Mouse (Mus musculus) MEL (cell line): ENCODE measurements around the gene Tmem120a. TPM values are rescaled to one million over a fixed set of nuclear protein-coding genes. Genes with fewer than 3 reads are reported as not detected.

Experiments used
- DNase-seq: peaks from one replicate; pipeline ENCODE4 v3.0.0; 2011; ENCODE audit warnings: low read depth, low spot score
- H3K27ac ChIP-seq: 2 replicates; pipeline ENCODE4 v1.5.1; 2012; ENCODE audit warnings: low read depth, mild to moderate bottlenecking, control low read depth, low read length, moderate library complexity; ENCODE audit not compliant: control insufficient read depth
- H3K27me3 ChIP-seq, 2 experiments: fragments of 150-350 bp in 1 of 2; sonication (generic) in 1 of 2; 2 replicates each; pipeline ENCODE4 v1.6.1; 2012; ENCODE audit warnings: low read length in 2 of 2, mild to moderate bottlenecking in 2 of 2, improper control_type of control experiment in 1 of 2, moderate library complexity in 1 of 2; ENCODE audit not compliant: insufficient read depth in 2 of 2, control insufficient read depth in 1 of 2
- H3K36me3 ChIP-seq, 2 experiments: 2 replicates each; pipeline ENCODE4 v1.6.1; 2012 to 2014; ENCODE audit warnings: low read length in 2 of 2, improper control_type of control experiment in 1 of 2, inconsistent platforms in 1 of 2, mild to moderate bottlenecking in 1 of 2; ENCODE audit not compliant: insufficient read depth in 2 of 2, control insufficient read depth in 1 of 2
- H3K4me1 ChIP-seq, 2 experiments: fragments of 150-350 bp in 1 of 2; sonication (generic) in 1 of 2; 2 replicates each; pipeline ENCODE4 v1.6.1; 2012; ENCODE audit warnings: low read length in 2 of 2, improper control_type of control experiment in 1 of 2, mild to moderate bottlenecking in 1 of 2; ENCODE audit not compliant: insufficient read depth in 2 of 2, control insufficient read depth in 1 of 2
- H3K4me3 ChIP-seq, 2 experiments: fragments of 150-350 bp in 1 of 2; sonication (generic) in 1 of 2; 2 replicates each; pipeline ENCODE4 v1.5.1; 2012; ENCODE audit warnings: low read depth in 2 of 2, low read length in 2 of 2, mild to moderate bottlenecking in 2 of 2, moderate library complexity in 2 of 2, control low read depth in 1 of 2, improper control_type of control experiment in 1 of 2; ENCODE audit not compliant: control insufficient read depth in 1 of 2, insufficient read depth in 1 of 2
- H3K79me2 ChIP-seq: 2 replicates; pipeline ENCODE4 v1.6.1; 2012; ENCODE audit warnings: mild to moderate bottlenecking, low read length, moderate library complexity; ENCODE audit not compliant: control insufficient read depth, poor library complexity, insufficient read depth
- H3K9ac ChIP-seq: 2 replicates; pipeline ENCODE4 v1.6.1; 2012; ENCODE audit warnings: low read depth, mild to moderate bottlenecking, control low read depth, low read length, moderate library complexity; ENCODE audit not compliant: control insufficient read depth, poor library complexity, severe bottlenecking
- H3K9me3 ChIP-seq: fragments of 150-350 bp; sonication (generic); replicated peaks from 2 replicates; pipeline ENCODE4 v1.6.1; 2012; ENCODE audit warnings: mild to moderate bottlenecking, low read length, improper control_type of control experiment, moderate library complexity; ENCODE audit not compliant: insufficient read depth
- E2F4 ChIP-seq: IDR thresholded peaks from 2 replicates; pipeline ENCODE4 v1.6.1; 2011; ENCODE audit warnings: low read depth, low read length, improper control_type of control experiment, borderline replicate concordance
- EP300 ChIP-seq, 2 experiments: IDR thresholded peaks; 2 replicates each; pipeline ENCODE4 v1.6.1; 2011; ENCODE audit warnings: improper control_type of control experiment in 2 of 2, low read length in 2 of 2, low read depth in 1 of 2, mild to moderate bottlenecking in 1 of 2
- ETS1 ChIP-seq: IDR thresholded peaks from 2 replicates; pipeline ENCODE4 v1.6.1; 2012; ENCODE audit warnings: low read depth, mild to moderate bottlenecking, inconsistent platforms, low read length, improper control_type of control experiment, moderate library complexity
- GABPA ChIP-seq: IDR thresholded peaks from 2 replicates; pipeline ENCODE4 v1.6.1; 2012; ENCODE audit warnings: low read depth, mild to moderate bottlenecking, inconsistent platforms, low read length, improper control_type of control experiment, moderate library complexity
- GATA1 ChIP-seq: IDR thresholded peaks from 2 replicates; pipeline ENCODE4 v1.6.1; 2011; ENCODE audit warnings: low read depth, low read length, improper control_type of control experiment
- HCFC1 ChIP-seq: IDR thresholded peaks from 2 replicates; pipeline ENCODE4 v1.6.1; 2012; ENCODE audit warnings: low read depth, mild to moderate bottlenecking, inconsistent platforms, low read length, improper control_type of control experiment, moderate library complexity
- MEF2A ChIP-seq: IDR thresholded peaks from 2 replicates; pipeline ENCODE4 v1.6.1; 2014; ENCODE audit warnings: low read depth, mild to moderate bottlenecking, inconsistent platforms, low read length, improper control_type of control experiment; ENCODE audit not compliant: poor library complexity, insufficient replicate concordance, severe bottlenecking; ENCODE audit errors: extremely low read depth
- MYC ChIP-seq: IDR thresholded peaks from 2 replicates; pipeline ENCODE4 v1.6.1; 2011; ENCODE audit warnings: low read depth, mild to moderate bottlenecking, low read length, improper control_type of control experiment, moderate library complexity
- RCOR1 ChIP-seq: IDR thresholded peaks from 2 replicates; pipeline ENCODE4 v1.6.1; 2012; ENCODE audit warnings: low read depth, mild to moderate bottlenecking, inconsistent platforms, low read length, improper control_type of control experiment
- SIN3A ChIP-seq: IDR thresholded peaks from 2 replicates; pipeline ENCODE4 v1.6.1; 2012; ENCODE audit warnings: low read length, improper control_type of control experiment, inconsistent platforms
- TCF12 ChIP-seq: IDR thresholded peaks from 2 replicates; pipeline ENCODE4 v1.6.1; 2014; ENCODE audit warnings: low read depth, mild to moderate bottlenecking, inconsistent platforms, low read length, improper control_type of control experiment, moderate library complexity
- ZNF384 ChIP-seq: IDR thresholded peaks from 2 replicates; pipeline ENCODE4 v1.6.1; 2012; ENCODE audit warnings: low read depth, mild to moderate bottlenecking, inconsistent platforms, low read length, improper control_type of control experiment
- polyA plus RNA-seq, 2 experiments: library from polyadenylated mRNA; stranded (reverse) in 1 of 2; unstranded in 1 of 2; fragments of >175 nt in 1 of 2; fragments of >200 nt in 1 of 2; gene quantifications; 2 replicates each; pipeline versions ENCODE4 v1.2.1 to v1.2.4; 2012; ENCODE audit warnings: low replicate concordance in 2 of 2, low read depth in 1 of 2; ENCODE audit not compliant: insufficient read length in 2 of 2, insufficient read depth in 1 of 2, missing spikeins in 1 of 2
- total RNA-seq: library from RNA; depleted of rRNA; stranded (reverse); fragments of 300-350 nt; gene quantifications from 2 replicates; pipeline ENCODE4 v1.2.3, GENCODE M21; 2012

Tmem120a gene
- total and polyA plus RNA-seq, 3 experiments = 19.6 to 38.8 TPM; not detected in 1

DNA sequence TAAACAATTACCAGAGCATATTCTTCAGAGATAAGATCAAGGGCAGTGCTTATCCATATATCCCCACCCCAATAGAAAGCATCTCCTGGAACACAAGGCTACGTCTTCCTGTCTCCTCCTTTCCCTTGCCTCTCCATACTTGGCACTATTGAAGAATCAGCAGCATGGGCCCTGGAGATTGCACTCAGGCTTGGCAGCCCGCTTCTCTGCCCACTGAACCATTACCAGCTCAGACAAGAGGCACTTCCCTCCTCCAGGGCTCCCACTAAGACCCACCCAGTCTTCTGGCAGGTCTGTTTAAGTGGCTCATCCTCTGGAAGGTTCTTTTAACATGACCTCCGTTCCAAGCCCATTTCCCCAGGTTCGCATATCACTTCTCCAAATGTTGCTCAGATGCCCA is 32.3 kb upstream of the Tmem120a start (continued):
- no peak for TF ChIP-seq EP300 (IDR thresholded peaks at IDR 0.05; ENCODE audit: low read depth in 1 of 2, low read length in 2 of 2)

DNA sequence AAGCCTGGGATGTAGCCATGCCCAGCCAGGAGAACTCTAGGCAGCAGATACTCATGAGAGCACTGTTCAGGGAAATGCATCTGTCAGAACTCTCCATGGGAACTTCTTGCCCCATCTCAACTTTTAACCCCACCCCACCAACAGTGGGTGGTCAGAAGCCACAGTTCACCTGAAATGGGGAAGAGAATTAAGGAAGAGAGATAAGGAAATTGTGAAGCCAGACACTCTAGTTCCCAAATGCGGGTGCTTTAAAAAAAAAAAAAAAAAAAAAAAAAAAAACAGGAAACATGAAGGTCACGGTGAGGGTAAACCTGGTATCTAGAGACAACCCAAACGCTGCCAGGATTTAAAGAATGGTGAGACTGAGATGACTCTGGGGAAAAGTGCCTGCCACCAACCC is 28.3 kb upstream of the Tmem120a start:
- DNase-seq = peak; percentile 52
- no peaks in the 10 kb centered on the region for H3K9me3 ChIP-seq
- TF ChIP-seq SIN3A = no peak; the same call in 1 of the 2 replicates
- TF ChIP-seq E2F4 = no peak
- TF ChIP-seq ZNF384 = peak; percentile 98
- TF ChIP-seq ETS1 = peak; percentile 64; the same call in 1 of the 2 replicates
- TF ChIP-seq RCOR1 = no peak; the same call in 1 of the 2 replicates
- TF ChIP-seq TCF12 = no peak
- peak; percentile 48 to 71; a peak in 3 of 4 replicates for TF ChIP-seq EP300 (IDR thresholded peaks at IDR 0.05; ENCODE audit: low read depth in 1 of 2, low read length in 2 of 2)
- no peak for TF ChIP-seq GABPA
- TF ChIP-seq GATA1 = peak; percentile 59; the same call in 1 of the 2 replicates
- TF ChIP-seq MYC = no peak
- TF ChIP-seq, all 39 proteins: peak for 4
- Histone ChIP-seq H3K27ac (no peak overlapping the region), H3K79me2 (no peaks in the 10 kb centered on the region), H3K4me1 (peaks cover 4 to 16% of the 10 kb centered on the region in 2 experiments), H3K27me3 (0 out of 4 replicates have a peak, but pooled peaks cover 0 to 1% of the 10 kb centered on the region in 2 experiments), H3K36me3 (peaks cover 0 to 13% of the 10 kb centered on the region in 2 experiments; a peak in 2 of 4 replicates), H3K4me3 (no peak overlapping the region), H3K9ac (no peak overlapping the region)

DNA sequence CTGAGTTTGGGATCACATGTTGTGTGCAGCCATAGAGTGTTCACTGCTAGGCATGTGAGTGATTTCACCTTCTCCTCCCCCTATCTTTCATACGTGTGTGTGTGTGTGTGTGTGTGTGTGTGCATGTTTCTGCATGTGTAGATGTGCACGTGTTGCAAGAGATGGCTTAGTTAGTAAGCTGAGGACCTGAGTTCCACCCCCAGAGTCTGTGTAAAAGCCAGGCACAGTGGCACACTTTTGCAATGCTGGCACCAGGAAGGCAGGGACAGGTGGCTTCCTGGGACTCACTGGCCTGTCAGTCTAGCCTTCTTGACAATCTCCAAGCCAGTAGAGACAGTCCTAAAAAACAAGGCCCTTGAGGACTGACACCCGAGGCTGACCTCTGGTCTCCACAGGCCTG is 20.7 kb upstream of the Tmem120a start:
- no peaks in the 10 kb centered on the region for H3K4me1 ChIP-seq
- H3K36me3 ChIP-seq = no peaks in the 10 kb centered on the region
- H3K27ac ChIP-seq = no peak overlapping the region
- H3K27me3 ChIP-seq = 0 out of 4 replicates have a peak, but pooled peaks cover 0 to 1% of the 10 kb centered on the region in 2 experiments
- no peaks in the 10 kb centered on the region for H3K9me3 ChIP-seq
- no peaks in the 10 kb centered on the region for H3K79me2 ChIP-seq
- DNase-seq = no peak
- no peak overlapping the region for H3K9ac ChIP-seq
- no peak for TF ChIP-seq HCFC1
- TF ChIP-seq MYC = no peak
- TF ChIP-seq MEF2A = no peak
- TF ChIP-seq GABPA = no peak
- TF ChIP-seq ETS1 = no peak
- no peak overlapping the region for H3K4me3 ChIP-seq
